Mouse (Mus musculus) thymus, postnatal 0 days (tissue): ENCODE measurements at regions not wholly inside any gene's neighbourhood (a gene's known extent, or its start where the extent isn't known, plus 50 kb on each side); places are given as distances from the start of the nearest gene placed in this dataset.

Experiments used
- DNase-seq: peaks from one replicate; pipeline ENCODE4 v3.0.0-alpha.2; 2015; ENCODE audit warnings: low spot score

GRCm38 (mm10) chr6:118285246-118285645 is 87.7 kb upstream of the Ret start:
- DNase-seq = no peak

- no peak for DNase-seq
Measured at GRCm38 (mm10) chr6:118283949-118284568, 86.5 kb upstream of the Ret start.

- no peak for DNase-seq
Measured at GRCm38 (mm10) chr6:118263951-118264350, 66.4 kb upstream of the Ret start.

GRCm38 (mm10) chr6:118259881-118260280 is 62.4 kb upstream of the Ret start:
- no peak for DNase-seq

GRCm38 (mm10) chr6:118254871-118255270 is 57.4 kb upstream of the Ret start:
- DNase-seq = no peak

GRCm38 (mm10) chr6:118252711-118253110 is 55.2 kb upstream of the Ret start:
- DNase-seq = no peak

- no peak for DNase-seq
Measured at GRCm38 (mm10) chr6:118251131-118251530, 53.6 kb upstream of the Ret start.

GRCm38 (mm10) chr6:118250006-118250405 is 52.5 kb upstream of the Ret start:
- DNase-seq = no peak
